Mouse (Mus musculus) T-helper 17 cell (primary cell): ENCODE data around the gene Ccl27a.

ENCODE experiments used
- in situ Hi-C, 2 experiments: fragments of 300-600 bp; cut with MboI, MseI; formaldehyde crosslinking; loops; 1 replicate in 1 of 2; 2 replicates in 1 of 2; pipeline ENCODE4 v1.15.1; 2025; ENCODE audit warnings: high pct_unique_total_duplicates in 2 of 2

Gene Ccl27a

GRCm38 (mm10) chr4:41774002-41774401, at the start of gene Ccl27a:
Gene Ccl27a, minus strand, starts transcription at chr4:41774247.
- in situ Hi-C loops: loop anchor here (5.0 to 25.0 kb wide), 5 partner anchors 281 to 971 kb away; partner anchors contain the start of genes 4930578G10Rik (in 1 of the 2) and Ccl21b (in 1 of the 2)

DNA sequence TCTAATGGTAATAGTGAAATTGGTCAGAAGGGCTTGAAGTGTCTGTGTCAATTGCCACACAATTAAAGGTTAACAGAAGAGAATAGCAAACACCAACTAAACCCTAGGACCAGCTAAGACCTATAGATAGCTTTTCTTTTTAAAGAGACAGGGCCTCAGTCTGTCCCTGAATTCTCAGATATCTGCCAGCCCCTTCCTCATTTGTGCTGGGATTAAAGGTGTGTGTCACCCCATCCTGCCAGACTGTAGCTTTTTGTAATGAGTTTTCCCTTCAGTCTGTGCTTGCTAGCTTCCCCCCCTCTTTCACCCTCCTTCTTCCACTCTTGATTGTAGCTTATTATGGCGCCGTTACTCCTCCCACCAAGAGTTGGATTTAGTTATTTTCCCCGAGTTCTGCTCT, 9.2 kb upstream of the Ccl27a start:
- in situ Hi-C loops: loop anchor here (10.0 kb wide), 1 partner anchor 142 kb away; no protein-coding TSS in a partner anchor

- in situ Hi-C loops: loop anchor here (10.0 kb wide), 1 partner anchor 142 kb away; no protein-coding TSS in a partner anchor
Measured at GRCm38 (mm10) chr4:41782711-41783110, 8.7 kb upstream of the Ccl27a start.

- in situ Hi-C loops: loop anchor here (10.0 kb wide), 1 partner anchor 143 kb away; no protein-coding TSS in a partner anchor
Measured at GRCm38 (mm10) chr4:41781748-41782485, 7.9 kb upstream of the Ccl27a start.

DNA sequence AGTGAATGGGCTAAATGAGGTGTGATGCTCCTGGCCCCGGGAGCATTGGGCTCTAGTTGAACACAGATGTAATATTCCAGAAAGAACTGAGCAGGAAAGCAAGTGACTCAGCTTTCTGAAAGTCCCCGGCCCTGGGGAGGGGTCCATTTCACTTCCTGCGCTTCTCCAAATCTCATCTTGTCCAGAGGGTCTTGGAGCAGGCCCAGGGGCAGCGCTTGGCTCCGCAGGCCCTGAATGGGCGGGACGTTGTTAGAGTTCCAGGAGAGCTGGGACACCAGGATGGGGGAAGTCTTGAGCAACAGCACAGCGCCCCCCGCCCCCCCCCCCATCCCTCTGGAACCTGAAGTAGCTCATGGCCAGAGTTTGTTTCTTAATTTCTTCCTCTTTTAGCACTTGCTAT, 7.2 kb upstream of the Ccl27a start:
- in situ Hi-C loops: loop anchor here (10.0 kb wide), 1 partner anchor 144 kb away; no protein-coding TSS in a partner anchor

DNA sequence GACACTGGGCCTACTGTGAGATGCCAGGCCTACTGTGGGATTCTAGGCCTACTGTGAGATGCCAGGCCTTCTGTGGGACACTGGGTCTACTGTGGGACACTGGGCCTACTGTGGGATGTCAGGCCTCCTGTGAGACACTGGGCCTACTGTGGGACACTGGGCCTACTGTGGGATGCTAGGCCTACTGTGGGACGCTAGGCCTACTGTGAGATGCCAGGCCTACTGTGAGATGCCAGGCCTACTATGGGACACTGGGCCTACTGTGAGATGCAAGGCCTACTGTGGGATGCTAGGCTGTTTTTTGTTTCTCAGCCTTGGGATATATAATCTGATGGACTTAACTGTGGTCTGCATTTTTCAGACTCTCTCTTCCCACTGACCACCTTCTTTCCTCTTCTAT, 1.8 kb upstream of the Ccl27a start:
- in situ Hi-C loops: loop anchor here (5.0 to 10.0 kb wide), 4 partner anchors 279 to 969 kb away; partner anchors contain the start of genes 4930578G10Rik (in 1 of the 2) and Gm13306 (in 1 of the 2)

- in situ Hi-C loops: loop anchor here (5.0 to 25.0 kb wide), 5 partner anchors 280 to 970 kb away; partner anchors contain the start of genes 4930578G10Rik (in 1 of the 2) and Ccl21b (in 1 of the 2)
Measured at GRCm38 (mm10) chr4:41774506-41774905, 459 bp upstream of the Ccl27a start.

DNA sequence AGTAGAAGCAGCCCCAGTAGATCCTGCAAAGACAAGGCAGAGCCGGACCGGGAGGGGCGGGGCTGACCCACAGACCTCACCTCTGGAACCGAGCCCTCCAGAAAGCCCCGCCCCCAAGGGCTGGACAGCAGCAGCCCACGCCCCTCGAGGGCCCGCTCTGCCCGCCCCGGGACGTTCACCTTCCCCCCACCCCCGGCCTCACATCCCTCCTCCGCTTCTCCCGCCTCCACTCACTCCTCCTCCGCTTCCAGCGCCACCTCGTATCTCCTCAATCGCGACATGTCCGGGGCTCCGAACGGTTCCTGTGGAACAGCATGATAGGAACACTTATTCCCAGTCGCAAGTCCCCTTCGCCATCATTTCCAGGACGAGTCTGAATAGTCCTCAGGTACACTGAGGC, 545 bp downstream of the Ccl27a start:
- in situ Hi-C loops: loop anchor here (5.0 to 25.0 kb wide), 5 partner anchors 281 to 971 kb away; partner anchors contain the start of genes 4930578G10Rik (in 1 of the 2) and Ccl21b (in 1 of the 2)

DNA sequence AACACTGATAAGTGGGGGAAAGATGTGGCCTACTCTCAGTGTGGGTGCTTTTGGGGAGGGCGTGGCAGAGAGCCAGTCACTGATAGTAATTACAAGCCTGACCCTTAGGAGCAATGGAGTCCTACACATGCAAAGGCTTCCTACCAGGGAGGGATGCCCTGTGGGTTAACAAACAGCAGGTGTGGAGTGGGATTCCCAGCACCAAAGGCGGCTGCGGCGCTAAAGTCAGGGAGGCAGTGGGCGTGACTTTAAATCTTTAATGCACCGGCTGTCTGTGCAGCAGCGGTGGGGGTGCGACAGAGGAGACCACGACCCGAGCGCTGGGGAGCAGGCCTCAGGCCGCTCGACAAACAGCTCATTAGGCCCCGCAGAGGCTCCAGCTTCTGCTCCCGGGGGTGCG, 1.1 kb downstream of the Ccl27a start:
- in situ Hi-C loops: loop anchor here (5.0 to 25.0 kb wide), 5 partner anchors 282 to 972 kb away; partner anchors contain the start of genes 4930578G10Rik (in 1 of the 2) and Ccl21b (in 1 of the 2)

GRCm38 (mm10) chr4:41767301-41767700, 6.7 kb downstream of the Ccl27a start:
- in situ Hi-C loops: loop anchor here in 1 of 2 experiments (5.0 to 25.0 kb wide), 3 partner anchors 398 to 890 kb away; partner anchors contain the start of genes Ccl21b, Ccl27b and Gm13305

GRCm38 (mm10) chr4:41763176-41763575, 10.9 kb downstream of the Ccl27a start:
- in situ Hi-C loops: loop anchor here in 1 of 2 experiments (10.0 to 25.0 kb wide), 2 partner anchors 402 to 499 kb away; partner anchors contain the start of genes Ccl21b and Gm13305

- in situ Hi-C loops: loop anchor here in 1 of 2 experiments (10.0 to 25.0 kb wide), 2 partner anchors 402 to 500 kb away; partner anchors contain the start of genes Ccl21b and Gm13305
Measured at GRCm38 (mm10) chr4:41762688-41763114, 11.3 kb downstream of the Ccl27a start.

- in situ Hi-C loops: loop anchor here in 1 of 2 experiments (10.0 to 25.0 kb wide), 2 partner anchors 403 to 500 kb away; partner anchors contain the start of genes Ccl21b and Gm13305
Measured at GRCm38 (mm10) chr4:41762099-41762687, 11.9 kb downstream of the Ccl27a start.

DNA sequence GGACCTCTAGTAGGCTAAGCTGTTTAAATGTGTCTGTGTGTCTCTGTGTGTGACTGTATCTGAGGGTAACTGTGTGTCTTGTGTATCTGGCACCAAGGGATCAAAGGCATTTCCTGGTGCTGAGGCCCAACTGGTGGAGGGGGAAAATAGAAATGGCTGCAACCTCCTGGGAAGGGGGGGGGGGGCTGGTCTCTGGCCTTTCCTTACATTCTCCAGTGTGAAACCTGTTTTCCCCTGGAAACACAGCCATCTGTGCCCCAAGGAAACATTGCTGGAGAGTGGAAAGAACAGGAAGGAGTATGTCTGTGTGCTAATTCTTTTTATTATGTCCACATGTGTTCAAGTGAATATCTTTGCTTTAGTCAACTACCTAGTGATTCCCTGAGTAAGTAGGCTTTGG, 12.4 kb downstream of the Ccl27a start:
- in situ Hi-C loops: loop anchor here in 1 of 2 experiments (10.0 to 25.0 kb wide), 2 partner anchors 403 to 501 kb away; partner anchors contain the start of genes Ccl21b and Gm13305

GRCm38 (mm10) chr4:41760911-41761310, 13.1 kb downstream of the Ccl27a start:
- in situ Hi-C loops: loop anchor here in 1 of 2 experiments (10.0 to 25.0 kb wide), 2 partner anchors 404 to 501 kb away; partner anchors contain the start of genes Ccl21b and Gm13305

GRCm38 (mm10) chr4:41760288-41760721, 13.7 kb downstream of the Ccl27a start:
- in situ Hi-C loops: loop anchor here in 1 of 2 experiments (10.0 to 25.0 kb wide), 2 partner anchors 404 to 502 kb away; partner anchors contain the start of genes Ccl21b and Gm13305

GRCm38 (mm10) chr4:41759656-41760287, 14.3 kb downstream of the Ccl27a start:
- in situ Hi-C loops: loop anchor here (10.0 to 25.0 kb wide), 4 partner anchors 155 to 505 kb away; partner anchors contain the start of genes Ccl21b (in 1 of the 2) and Gm13305 (in 1 of the 2)

DNA sequence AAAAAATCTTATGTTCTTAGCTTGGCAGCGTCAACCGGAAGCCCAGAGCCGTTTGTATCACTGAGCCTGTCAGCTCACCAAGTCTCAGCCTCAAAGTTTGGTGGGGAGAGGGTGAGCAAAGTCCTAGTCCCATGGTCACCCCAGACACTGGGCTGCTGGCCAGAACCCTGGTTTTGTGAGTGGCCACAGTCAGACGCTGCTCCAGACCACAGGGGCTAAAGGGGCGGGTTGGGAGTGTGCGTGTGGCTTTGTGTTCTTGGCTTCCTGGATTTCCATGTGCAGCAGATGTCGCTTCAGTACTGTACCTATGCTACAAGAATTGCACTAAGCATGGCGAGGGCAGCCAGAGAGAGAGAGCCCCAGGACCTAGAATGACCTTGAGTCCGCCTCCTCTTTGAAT, 14.8 kb downstream of the Ccl27a start:
- in situ Hi-C loops: loop anchor here (10.0 to 25.0 kb wide), 3 partner anchors 156 to 506 kb away; partner anchors contain the start of gene Ccl21b (in 1 of the 2)

DNA sequence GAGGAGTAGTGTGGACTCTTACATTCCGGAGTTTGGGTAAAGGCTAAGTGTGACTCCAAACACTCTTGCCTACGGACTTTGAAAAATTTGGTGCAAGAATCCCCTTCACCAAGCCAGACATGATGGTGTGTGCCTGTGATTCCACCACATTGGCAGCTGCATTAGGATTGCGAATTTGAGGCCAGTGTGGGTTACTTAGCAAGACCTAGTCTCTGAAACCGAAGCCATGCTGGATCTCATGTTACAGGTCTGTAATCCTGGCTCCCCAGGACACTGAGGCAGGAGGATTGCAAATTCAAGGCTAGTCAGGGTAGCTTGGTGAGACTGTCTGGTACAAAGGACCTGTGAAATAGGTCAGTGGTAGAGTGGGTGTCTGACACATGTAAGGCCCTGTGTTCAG, 15.3 kb downstream of the Ccl27a start:
- in situ Hi-C loops: loop anchor here (10.0 to 25.0 kb wide), 3 partner anchors 156 to 506 kb away; partner anchors contain the start of gene Ccl21b (in 1 of the 2)

DNA sequence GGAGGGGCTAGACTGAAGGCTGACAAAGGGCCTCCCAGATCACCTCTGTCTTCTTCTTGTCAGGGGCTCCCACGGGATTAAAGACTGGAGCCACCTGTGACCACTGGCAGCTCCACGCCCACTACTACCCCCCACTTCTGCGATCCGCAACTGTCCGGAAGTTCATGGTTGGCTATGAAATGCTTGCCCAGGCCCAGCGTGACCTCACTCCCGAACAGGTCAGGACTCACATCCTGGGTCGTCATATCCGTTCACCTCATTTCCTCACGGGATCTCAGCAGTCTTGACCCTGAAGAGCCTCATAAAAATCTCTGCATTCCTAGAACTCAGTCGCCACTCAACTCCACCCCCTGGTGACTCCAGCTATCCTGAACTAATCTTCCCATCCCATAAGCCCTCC, 16.0 kb downstream of the Ccl27a start:
- in situ Hi-C loops: loop anchor here (10.0 to 25.0 kb wide), 3 partner anchors 157 to 507 kb away; partner anchors contain the start of gene Ccl21b (in 1 of the 2)
